Mouse (Mus musculus): ENCODE measurements at regions not wholly inside any gene's neighbourhood (a gene's known extent, or its start where the extent isn't known, plus 50 kb on each side); places are given as distances from the start of the nearest gene placed in this dataset.

DNA sequence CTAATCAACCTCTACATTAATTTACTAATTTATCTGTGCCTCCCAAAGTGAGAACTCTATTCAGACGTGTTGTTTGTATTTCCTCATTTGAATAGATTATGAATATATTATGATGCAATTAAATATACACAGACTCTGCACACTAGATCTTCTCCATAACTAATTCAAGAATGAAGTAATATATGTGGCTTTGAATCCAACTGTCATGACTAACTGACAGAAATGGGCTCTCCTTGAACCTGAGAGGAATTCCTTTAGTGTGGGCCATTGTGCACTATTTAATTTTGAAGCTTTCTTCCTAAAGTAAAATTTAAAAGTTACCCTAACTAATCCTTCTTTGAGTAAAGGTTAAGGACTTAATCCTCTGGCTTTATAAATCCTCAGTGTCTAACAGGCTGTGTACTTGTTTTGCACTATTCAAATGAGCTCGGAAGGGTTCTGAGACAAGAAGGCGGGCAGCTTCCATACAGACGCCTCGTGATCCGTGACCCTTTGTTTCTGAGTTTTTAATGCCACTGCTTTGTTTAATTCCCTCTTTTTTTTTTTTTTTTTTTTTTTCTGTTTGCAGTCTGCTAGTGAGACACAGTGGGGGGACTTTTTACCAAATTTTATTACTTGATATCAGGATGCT is 128.0 kb upstream of the Sox2 start:
- DNase-seq (ENCODE audit: low read depth), result no peak

DNA sequence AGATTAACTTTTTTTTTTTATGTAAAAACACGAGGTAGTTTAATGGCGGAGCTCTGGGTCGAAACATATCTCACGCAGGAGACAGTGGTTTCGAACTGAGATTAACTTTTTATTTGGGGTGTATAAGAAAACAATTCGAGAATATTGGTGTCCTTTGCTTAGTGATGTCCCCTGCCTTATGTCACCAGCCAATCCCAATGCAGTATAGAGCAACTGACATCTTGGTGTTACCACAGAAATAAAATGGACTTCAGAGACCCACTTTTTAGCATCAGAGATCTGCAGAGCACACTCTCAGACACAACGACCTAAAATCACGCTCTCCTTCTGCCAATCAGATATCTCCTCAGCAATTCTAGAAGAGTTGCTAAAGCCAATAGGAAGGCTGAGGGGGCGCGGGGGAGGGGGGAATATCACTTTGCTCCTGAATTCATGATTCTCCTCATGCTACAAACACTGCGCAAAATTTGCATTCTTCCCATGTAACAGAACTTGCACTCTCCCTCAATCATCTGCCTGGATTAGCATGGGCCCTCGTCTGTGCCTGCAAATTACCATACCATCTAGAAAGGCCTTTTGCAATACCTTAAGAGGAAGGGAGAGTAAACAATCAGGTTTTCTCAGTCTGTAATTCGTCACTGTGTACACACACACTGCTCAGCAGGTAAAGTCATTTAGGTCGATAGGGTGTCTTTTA is 128.7 kb upstream of the Sox2 start:
- no peak for DNase-seq (ENCODE audit: low read depth)

DNA sequence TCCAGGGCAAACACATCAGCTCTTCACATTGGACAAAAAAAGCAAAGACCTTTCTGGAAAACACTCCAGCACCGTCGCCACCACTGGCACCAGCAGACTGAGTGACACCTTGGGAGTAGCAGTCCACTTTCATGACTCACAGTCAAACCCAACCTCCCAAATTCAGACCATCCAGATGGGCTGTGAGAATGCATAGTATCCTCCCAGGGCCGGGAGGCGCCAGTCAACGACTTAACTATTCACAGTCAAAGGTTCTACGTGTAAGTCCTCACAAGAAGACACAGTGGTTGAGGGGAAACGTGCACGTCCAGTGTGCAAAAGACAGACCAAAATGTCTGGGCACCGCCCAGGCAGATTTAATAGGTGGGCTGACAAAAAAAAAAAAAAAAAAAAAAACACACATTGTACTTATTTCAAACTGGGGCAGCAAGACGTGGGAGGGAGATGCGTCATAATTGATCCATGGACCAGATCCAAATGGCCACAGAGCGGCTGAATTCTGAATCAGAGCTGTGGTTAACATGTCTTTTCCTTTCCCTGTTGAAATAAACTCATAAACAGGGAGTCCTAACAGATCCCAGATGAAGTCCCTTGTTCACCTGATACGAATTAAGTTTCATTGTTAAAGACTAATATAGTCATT is 137.6 kb upstream of the Sox2 start:
- DNase-seq (ENCODE audit: low read depth), result no peak

DNA sequence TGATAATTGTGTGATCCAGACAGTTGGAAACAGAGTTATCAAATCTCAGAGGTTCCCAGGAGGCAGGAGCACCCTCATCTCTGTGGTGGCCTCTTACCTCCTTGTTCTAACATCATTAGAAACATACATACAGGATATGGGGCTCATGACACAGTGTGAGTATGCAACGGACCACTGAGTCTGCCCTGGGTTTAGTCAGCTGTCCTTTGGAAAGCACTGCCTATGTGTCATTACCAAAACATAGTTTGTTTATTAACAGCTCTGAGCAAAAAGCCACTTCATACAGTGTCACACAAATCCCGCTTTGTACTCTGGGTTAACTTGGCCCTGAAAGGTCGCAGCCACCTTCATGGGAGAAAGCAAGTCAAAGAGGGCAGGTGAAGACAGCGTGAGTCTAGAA is 139.5 kb upstream of the Sox2 start:
- no peak for DNase-seq (ENCODE audit: low read depth)

DNA sequence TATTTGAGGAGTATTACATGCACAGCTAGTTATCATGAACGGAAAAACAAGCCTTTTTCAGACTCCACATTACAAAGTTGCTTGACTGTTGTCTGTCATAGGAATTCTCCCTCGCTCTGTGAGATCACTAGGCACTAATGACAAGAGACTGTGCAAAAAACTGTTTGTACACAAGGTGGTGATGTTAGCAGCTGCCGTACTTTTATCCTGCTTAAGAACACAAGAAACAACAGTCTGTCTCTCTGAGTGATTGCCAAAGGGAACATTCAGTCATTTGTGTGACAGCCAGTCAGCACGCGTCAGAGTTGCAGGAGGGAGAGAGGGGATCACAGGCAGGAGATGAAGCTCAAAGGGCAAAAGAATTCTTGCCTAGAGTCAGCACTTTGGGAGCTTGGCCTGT is 141.0 kb upstream of the Sox2 start:
- DNase-seq (ENCODE audit: low read depth), result no peak

DNA sequence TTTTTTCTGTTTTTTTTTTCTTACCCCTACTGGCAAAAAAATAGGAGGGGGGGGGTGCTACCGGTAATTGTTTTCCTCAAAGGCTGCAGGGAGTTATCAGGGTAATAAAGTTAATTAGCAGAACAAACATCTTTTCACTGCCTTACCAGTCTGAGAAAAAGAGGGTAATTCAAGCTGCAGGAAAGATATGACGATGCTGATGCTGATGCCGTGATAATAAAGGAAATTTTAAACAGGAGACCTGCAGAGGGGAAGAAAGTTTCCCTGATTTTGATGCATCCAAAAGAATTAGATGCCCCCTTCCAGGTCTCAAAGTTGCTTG is 145.7 kb upstream of the Sox2 start:
- no peak for DNase-seq (ENCODE audit: low read depth)

DNA sequence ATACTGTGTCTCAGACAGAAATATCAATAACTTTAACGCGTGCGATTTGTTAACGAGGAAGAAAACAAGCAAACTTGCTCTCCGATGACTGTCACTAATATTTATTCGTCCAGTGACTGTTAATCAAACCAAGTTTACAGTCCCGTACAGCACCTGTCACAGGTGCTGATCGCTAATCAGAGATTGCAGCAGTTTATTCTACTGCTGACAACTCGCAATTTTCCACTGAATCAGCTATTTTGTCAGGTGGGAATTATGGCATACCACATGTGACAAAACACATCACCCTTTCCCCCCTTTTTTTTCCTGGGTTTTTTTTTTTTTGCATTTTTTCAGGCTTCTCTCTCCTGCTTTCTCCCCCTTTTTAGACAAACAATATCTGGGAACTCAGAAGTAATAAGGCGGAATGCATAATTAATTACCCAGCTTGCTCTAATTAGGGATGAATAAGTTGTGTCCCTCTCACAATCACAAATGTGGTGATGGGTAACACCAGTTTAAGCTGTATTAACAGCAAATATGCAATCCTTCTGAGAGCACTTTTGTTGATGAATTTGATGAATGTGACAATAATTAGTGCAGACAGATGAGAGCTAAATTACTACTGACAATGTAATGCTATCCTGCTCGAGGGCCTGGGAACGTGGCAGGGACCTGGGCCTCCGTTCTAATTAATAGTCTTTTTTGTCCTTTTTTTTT is 146.2 kb upstream of the Sox2 start:
- no peak for DNase-seq (ENCODE audit: low read depth)

DNA sequence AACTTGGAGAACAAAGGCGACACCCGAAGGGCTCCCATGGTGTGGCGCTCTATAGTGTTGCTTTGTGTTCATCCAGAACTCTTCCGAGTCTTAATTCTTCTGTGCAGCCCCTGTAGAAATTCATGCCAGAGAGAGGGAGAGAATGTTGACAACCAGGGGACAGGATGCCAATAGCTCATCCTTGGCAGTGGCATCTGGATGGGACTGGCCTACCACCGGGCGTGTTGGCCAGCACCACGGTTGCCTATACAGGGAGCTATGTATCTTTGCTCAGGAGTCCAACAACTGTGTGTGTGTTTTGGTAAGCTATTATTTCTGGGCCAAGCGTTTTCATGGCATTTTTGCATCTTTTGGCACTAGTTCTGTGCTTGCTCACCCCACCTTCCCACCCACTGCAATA is 153.4 kb upstream of the Sox2 start:
- no peak for DNase-seq (ENCODE audit: low read depth)

DNA sequence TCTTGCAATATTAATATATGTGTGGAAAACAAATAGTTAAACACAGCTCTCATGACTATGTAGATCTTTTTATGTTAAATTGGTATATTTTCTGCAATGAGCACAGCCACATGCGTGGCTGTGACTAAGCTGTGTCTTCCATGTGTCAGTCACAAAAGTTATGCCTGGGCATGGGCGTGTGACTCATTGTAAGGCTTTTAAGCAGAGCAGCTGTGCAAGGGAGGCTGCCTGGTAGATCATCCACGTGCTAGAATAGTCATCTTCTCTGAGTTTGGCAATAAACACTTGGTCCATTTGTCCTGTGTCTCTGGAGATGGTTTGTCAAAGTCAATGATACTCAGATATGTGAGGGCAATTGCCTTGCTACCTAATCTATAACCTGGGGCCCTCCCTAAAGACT is 154.6 kb upstream of the Sox2 start:
- no peak for DNase-seq (ENCODE audit: low read depth)

DNA sequence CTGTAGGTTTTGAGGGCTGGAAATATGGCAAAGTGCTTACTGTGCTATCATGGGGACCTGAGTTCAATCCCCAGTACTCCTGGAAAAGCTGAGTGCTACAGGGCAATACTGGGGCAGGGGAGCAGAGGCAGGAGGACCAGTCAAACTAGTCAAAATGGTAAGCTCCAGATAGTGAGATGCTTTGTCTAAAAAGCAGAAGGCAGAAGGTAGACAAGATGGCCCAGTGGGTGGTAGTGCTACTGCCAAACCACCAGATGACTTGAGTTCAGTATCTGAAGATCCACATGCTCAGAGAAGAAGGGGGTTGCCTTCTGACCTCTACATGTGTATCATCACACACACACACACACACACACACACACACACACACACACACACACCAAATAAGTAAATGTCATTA is 156.3 kb upstream of the Sox2 start:
- no peak for DNase-seq (ENCODE audit: low read depth)

DNA sequence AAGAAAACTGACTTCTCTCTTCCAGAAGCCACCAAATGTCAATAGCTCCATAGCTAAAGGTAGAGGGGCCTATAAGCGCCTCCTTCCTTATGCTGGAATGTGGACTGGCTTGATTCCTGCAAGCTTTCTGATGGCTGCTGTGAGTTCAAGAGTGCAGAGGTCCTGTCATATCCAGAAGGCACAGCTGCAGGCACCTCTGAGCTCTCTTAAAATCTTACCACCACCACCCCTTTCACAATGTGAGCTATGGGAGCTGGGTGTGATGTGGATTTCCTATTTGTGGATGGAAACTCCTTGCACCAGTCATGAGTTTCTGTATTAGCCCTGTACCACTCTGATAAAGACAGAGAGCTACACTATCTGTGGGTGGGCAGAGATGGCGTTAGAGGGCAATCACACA is 161.2 kb upstream of the Sox2 start:
- DNase-seq (ENCODE audit: low read depth), result no peak

DNA sequence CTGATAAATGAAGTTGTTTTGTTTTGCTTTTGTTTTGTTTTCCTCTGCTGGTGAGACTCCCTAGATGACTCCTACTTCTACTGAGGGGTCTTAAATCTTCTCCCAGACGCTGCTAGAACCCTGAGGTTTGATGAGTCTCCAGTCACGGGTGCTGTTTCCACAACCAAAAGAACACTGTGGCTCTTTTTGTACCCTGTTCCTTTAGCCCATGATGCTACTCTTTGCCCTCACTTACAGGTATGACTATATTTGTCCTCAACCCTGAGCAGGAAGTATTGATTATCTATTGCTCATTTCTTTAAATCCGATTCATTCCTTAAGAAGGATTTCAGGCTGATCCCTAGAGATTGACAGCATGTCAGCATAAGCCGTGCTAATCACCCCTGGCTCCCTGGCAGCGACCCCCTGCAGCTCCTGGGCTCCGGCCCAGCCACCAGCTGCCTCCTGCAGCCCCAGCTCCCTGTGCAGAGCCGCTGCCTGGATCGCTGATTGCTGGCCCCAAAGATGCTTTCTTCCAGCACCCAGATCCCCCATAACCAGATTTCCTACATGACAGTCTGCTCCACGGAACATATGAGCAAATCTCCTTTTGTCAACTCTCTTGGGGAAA is 163.7 kb upstream of the Sox2 start:
- no peak for DNase-seq (ENCODE audit: low read depth)

DNA sequence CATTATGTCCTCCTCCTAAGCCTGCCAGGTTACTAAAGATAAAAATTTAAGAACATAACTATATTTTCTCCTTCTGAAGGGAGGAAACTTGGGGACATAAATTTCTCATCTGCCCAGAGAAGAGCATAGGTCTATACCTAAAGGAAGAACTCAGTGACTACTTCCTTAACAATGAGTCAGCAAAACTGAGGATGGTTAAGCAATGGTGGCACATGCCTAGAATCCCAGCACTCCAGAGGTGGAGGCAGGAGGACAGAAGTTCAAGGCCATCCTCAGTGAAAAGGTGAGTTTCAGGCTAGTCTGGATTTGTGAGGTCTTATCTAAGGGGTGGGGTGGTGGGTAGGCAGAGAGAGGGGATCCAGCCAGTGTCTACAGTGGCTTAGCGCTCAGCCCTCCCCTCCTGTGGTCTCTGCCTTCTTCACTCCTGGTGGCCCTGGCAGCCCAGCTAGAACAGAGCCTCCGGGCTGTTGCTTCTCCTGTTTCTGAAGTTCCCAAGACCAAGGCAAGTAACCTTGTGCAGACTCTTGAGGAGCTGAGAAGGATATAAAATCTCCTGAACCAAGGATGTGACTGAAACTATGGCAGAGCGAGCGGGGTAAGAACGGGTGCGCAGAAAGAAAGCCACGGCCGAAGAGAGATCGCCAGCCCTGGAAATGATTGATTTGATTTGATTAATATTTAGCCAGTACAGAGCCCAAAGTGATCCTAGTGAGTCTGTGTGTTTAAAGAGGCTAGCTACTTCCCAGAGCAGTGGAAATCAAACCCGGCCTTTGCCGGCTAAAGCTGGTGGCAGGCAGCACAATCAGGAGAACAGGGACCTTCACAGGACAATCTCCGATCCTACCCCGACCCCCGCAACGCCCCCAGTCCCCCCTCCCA is 164.6 kb upstream of the Sox2 start:
- no peak for DNase-seq (ENCODE audit: low read depth)

DNA sequence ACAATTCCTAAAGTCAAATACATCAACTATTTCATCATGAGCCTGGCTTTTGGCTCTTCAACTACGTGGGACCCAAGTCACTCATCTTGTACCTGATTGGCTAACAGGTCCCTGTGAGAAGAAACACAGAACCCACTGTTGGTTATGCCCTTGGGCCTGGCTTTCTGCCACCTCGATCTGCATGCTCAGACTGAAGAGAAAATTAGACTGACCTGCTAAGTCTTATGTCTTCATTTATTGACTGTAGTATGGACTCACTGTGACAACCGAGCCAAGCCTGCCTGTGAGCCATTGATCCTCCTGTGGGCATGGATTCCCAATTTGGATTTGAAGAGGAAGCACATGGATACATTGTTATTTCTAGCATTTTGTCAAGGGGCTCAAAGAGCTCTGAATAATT is 166.3 kb upstream of the Sox2 start:
- no peak for DNase-seq (ENCODE audit: low read depth)

DNA sequence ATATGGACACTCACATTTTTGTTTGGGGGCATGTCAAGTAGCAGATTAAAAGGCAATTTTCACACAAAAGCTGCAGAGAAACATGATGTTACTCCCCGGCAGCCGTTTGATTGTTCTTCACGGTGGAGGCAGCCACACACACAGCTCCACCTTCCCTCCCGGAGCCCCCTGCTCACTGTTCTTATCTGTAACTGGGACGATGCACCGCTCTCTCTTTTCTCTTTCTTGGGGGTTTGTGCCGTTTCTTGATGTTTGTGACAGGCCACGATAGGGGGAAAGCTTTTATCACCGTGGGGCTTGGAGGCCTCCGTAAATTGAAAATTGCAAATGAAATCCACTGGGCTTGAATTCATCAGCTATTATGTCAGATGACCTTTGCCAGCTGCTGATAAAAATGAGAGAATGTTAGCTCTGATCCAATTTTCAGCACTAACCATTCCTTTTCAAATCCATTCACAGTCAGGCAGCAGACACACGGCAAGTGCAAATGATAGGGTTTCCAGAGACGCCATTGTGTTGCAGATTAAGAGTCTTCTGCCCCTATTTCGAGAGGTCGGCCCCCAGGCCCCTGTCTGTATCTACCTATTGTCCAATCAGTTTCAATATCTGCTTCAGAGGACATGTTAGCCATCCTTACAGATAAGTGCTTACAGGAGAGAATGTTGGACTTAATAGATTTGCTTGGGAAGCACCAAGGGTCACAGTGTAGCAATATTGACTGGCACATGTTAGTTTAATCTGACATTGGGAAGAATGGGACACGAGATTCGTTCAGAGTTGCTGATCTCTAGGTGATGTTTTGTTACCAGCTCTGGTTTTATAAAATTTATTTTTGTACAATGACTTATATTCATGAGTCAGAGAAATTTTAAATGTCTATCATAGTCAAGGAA is 168.1 kb upstream of the Sox2 start:
- DNase-seq (ENCODE audit: low read depth), result no peak

DNA sequence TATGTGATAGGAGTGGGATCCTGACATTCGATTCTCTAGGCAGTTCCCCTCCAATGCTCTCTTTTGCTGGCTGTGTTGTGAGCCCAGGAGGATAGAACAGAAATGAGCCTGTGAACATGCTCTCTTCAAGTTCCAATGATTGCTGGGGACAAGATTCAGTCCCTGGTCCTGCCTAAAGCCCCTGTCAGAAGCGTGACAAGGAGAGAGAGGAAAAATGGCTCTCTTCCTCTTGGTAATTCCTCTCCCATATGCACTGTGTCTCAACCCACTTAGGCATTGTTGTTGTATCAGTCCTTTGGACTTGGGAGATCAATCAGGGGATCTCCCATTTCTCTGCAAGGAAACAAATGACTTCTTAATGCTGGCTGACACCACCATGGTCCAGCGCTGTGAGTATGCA is 168.9 kb upstream of the Sox2 start:
- no peak for DNase-seq (ENCODE audit: low read depth)

DNA sequence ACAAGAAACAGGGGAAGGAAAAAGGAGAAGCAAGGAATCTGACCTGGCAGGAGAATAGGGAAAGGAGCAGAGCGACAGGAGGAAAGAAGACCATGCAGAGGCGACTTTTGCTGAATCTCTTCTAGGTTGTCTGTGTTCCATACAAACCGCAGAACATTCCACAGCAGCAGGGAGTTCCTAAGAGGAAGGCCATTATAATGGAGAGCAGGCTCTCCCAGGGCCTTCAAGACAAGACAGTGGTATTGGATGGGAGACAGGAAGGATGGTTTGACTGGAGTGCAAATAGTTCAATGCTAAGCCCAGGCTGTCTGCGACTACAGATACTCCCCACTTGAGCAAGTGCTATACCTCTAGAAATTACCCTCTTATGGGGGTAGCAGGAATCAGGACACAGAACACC is 176.1 kb upstream of the Sox2 start:
- no peak for DNase-seq (ENCODE audit: low read depth)

DNA sequence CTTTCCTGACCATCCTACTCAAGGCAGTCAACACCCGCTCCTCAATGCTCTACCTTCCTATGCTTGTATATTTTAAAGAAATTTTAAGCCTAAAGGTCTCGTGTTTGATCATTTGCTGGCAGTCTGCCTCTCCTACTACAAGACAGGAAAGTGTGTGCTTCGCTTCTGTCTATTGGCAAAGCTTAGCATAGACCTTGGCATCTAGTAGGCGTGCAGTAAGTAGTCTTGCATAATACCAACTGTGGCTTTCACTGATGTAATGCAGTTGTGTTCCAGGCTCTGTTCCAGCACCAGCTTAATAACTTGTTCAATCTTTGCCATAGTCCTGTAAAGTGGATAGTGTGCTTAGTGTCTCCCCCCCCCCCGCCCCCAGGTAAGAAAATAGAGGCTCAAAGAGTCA is 179.5 kb upstream of the Sox2 start:
- no peak for DNase-seq (ENCODE audit: low read depth)

DNA sequence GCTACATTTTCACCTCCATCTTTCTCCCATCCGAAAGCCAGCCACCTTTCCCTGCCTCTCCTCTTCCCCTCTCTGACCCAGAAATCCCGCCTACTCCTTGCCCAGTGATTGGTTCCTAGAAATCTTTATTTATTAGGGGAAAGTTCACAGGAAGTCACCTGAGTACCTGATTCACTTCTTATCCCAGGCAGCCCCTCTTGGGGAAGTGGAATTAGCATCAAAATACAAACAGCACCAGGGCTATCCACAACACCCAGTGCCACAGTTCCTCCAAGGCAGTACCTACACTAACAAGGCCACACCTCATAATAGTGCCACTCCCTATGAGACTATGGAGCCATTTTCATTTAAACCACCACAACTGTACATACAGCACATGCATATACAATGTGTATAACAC is 180.3 kb upstream of the Sox2 start:
- no peak for DNase-seq (ENCODE audit: low read depth)

DNA sequence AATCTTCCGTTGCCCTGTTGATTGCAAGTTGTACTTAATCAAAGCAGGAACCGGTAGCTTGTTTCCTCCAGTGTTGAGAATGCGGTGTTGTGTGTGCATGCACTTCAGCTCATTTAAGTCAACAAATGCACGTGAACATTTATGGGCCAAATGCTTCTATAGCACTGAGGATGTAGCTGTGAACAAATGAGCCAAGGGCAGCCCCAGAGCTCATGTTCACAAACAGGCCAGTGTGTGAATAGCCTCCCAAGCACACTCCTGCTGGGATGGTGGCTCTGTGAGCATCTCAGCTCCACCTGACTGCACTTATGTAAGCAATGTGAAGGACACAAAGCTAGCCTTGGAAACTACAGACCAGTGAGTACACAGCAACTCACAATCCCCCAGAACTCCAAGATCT is 183.9 kb upstream of the Sox2 start:
- DNase-seq (ENCODE audit: low read depth), result no peak
